Mouse (Mus musculus) effector memory CD4-positive, alpha-beta T cell, adult 7 months (primary cell): Measurements from ENCODE around the gene Arap1. TPM values are rescaled to one million over a fixed set of nuclear protein-coding genes. Genes with fewer than 3 reads are reported as not detected.

Source experiments
- polyA plus RNA-seq: library from polyadenylated mRNA; unstranded; fragments of 100-300 nt; shearing (Covaris generic); gene quantifications from one replicate; pipeline ENCODE4 v1.2.1, GENCODE M21; 2017

Arap1 gene
- polyA plus RNA-seq, result 54.0 TPM

DNA sequence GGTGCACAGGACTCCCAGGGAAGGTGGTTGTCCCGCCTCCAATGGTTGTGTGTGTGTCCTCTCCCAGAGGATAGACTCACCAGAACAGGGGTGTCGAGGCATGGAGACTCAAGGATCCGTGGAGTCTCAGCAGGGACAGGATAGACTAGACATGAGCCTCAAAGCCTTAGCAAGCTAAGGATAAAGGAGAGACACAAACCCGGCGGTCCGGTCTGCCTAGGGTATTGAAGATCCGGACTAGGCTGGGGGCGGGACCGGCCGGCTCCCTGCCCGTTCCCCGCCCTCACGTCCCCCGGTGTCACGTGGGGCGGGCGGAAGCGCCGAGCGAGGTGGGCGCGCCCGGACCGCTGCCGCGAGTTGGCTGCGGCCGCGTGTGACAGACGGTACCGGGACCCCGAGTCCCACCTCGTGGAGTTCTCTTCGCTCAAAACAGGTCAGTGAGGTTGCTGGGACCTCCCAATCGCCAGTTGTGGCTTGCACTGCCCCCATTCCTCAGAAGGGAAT, at the start of gene Arap1:
Gene Arap1 (plus strand): TSS at position 301 of the 504 bp plus-strand sequence.

DNA sequence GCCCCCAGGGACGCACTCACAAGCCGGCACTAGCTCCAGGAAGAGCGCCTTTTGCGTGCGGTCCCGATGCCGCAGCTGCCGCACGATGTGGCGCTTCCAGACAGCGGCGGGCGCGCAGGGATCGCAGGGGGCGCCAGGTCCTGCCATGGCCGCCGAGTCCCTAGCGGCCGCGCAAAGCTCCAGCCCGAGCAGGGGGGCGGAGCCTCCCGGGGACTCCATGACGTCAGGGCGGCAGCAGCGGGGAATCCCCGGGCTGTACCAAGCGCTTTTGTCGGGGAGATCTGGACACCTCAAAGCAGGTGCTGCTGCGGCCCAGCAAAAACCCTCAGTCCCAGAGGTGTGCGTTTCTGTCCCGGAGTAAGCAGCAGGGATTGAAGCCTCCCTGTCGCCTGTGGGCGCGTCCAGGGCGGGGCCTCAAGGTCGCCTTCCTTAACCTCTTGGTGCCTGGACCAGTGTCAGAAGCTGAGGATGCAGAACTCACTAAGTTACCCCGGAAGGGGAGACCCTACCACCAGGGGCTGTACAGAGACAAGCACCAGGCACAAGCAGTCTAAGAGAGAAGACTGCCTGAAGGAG, 45.9 kb upstream of the Arap1 start, which contains the start of gene Atg16l2:
Gene Atg16l2 (minus strand): TSS at position 371 of the 576 bp plus-strand sequence.

DNA sequence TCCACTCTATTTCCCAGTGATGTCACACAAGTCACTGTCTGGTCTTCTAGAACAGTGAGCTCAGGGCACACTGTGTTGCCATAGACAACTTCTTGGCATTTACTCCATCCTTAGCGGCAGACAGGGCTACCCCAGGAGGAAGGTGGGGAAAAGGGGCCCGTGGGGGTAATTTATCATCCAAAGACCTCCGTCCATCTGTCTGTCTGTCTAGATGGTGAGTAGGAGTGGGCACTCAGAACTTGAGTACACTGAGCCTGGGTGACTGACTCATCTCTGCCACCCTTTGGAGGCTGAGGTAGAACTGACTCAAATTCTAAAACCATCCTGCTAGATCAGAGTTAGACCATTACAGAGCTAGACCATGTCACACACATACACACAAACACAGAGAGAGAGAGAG, 30.9 kb upstream of the Arap1 start, which contains the start of gene Stard10:
Gene Stard10 (plus strand): TSS at position 73 of the 400 bp plus-strand sequence.

DNA sequence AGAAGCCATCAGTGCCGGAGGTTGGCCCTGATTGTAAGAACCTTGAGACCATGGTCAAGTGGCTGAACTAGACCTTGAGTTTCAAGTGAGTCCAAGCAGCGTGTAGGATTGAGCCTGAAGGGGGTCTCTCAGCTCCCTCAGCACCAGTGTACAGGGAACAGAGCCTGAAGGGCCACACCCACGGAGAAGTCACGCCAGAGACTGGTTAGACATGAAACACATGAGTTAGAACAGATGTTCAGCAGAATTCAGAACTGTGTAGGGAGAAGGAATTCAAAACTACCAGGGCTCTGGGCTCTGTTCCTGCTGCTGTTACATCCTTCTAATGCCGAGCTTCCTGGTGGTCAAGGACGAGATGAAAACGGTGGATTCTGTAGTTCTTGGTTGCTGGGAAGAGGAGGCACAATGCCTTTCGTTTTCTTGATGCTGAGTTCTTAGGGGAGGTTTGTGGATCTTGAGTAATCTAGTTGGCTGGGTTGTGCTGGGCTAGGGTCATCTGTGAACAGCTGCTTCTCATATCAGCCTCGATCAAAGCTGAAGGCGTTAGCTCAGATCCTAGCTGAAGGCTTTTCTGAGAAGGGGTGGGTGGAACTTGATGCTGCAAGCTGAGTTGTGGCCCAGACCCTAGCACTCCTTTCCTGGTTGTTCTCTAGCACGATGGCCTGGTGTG, 62.5 kb downstream of the Arap1 start, which contains the start of gene Gm45837:
Gene Gm45837 (plus strand): TSS at position 620 of the 670 bp plus-strand sequence.

DNA sequence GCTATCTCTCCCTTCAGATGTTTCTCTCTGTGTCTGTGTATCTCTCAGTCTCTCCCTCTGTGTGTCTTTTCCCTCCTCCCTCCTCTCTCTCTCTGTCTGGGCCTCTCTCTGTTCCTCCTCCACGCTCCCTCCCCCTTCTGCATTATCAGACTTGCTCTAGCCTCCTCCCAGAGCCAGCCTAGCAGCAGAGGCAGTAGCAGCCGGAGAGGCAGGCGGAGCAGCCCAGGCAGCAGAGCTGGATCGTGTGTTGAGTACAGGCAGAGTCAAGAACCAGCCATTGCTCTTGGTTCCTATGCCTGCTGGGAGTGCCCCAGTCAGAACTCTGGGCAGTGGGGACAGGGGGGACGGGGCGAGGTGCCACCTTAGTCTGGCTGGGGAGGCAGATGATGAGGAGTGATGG, 73.7 kb downstream of the Arap1 start, which contains the start of gene Pde2a:
Gene Pde2a (plus strand): TSS at position 163 of the 400 bp plus-strand sequence.

Other genes starting within 250 kb of the Arap1 start
- 143 TPM for gene Atg16l2, start 45.8 kb upstream of the Arap1 start, polyA plus RNA-seq
- 26.7 TPM for gene Stard10, start 31.0 kb upstream of the Arap1 start, polyA plus RNA-seq
- 93.4 TPM for gene Gm45837, start 62.8 kb downstream of the Arap1 start, polyA plus RNA-seq
- 107 TPM for gene Pde2a, start 73.6 kb downstream of the Arap1 start, polyA plus RNA-seq
- 49.5 TPM for gene Art2b, start 237.5 kb downstream of the Arap1 start, polyA plus RNA-seq